Mouse (Mus musculus) megakaryocyte-erythroid progenitor cell, adult 5-6 weeks (primary cell): ENCODE data around the gene Cacng5. TPM values are rescaled to one million over a fixed set of nuclear protein-coding genes. Genes with fewer than 3 reads are reported as not detected.

Experiments
- ATAC-seq: replicated peaks from 2 replicates; pipeline ENCODE4 v1.8.0; 2016; ENCODE audit warnings: mild to moderate bottlenecking, inconsistent platforms; ENCODE audit not compliant: severe bottlenecking, poor library complexity, low FRiP score, low TSS enrichment
- total RNA-seq, 2 experiments: library from RNA; stranded (forward) in 1 of 2; stranded (reverse) in 1 of 2; fragments of 200-1000, 215-1000 nt in 1 of 2; fragments of >200 nt in 1 of 2; fragmentation: Nextera tagmentation in 1 of 2; gene quantifications; 2 replicates each; pipeline ENCODE4 v1.2.3; 2014 to 2017

The Cacng5 gene
- total RNA-seq (2014; fragmentation: Nextera tagmentation) (not detected in 2 replicates), total RNA-seq (2017) (not detected in 2 replicates)

- no peak for ATAC-seq
These were observed at the start of gene Cacng5 for GRCm38 (mm10) chr11:107914634-107915226. Cacng5 (minus strand) TSS chr11:107915055.

GRCm38 (mm10) chr11:107957566-107958350 lies 42.9 kb upstream of the Cacng5 start:
- ATAC-seq = no peak

GRCm38 (mm10) chr11:107955191-107956062 lies 40.6 kb upstream of the Cacng5 start:
- no peak for ATAC-seq

GRCm38 (mm10) chr11:107951431-107951830 lies 36.6 kb upstream of the Cacng5 start:
- no peak for ATAC-seq

GRCm38 (mm10) chr11:107950658-107951057 lies 35.8 kb upstream of the Cacng5 start:
- no peak for ATAC-seq

GRCm38 (mm10) chr11:107950211-107950610 lies 35.4 kb upstream of the Cacng5 start:
- ATAC-seq = no peak

- ATAC-seq = peak; percentile 59; the same call in 1 of the 2 replicates
These were observed 33.1 kb upstream of the Cacng5 start for GRCm38 (mm10) chr11:107947951-107948350.

- no peak for ATAC-seq
These were observed 32.0 kb upstream of the Cacng5 start for GRCm38 (mm10) chr11:107946823-107947222.

GRCm38 (mm10) chr11:107936929-107937328 lies 22.1 kb upstream of the Cacng5 start:
- no peak for ATAC-seq

- no peak for ATAC-seq
These were observed 16.9 kb upstream of the Cacng5 start for GRCm38 (mm10) chr11:107931721-107932120.

- ATAC-seq = no peak
These were observed 16.4 kb upstream of the Cacng5 start for GRCm38 (mm10) chr11:107931288-107931687.

- ATAC-seq = no peak
These were observed 14.9 kb upstream of the Cacng5 start for GRCm38 (mm10) chr11:107929712-107930111.

- 0 out of 2 replicates have a peak, but pooled peaks have one; percentile 57 for ATAC-seq
These were observed 5.1 kb upstream of the Cacng5 start for GRCm38 (mm10) chr11:107919852-107920508.

GRCm38 (mm10) chr11:107917721-107918235 lies 2.9 kb upstream of the Cacng5 start:
- no peak for ATAC-seq

- ATAC-seq = no peak
These were observed 1.5 kb downstream of the Cacng5 start for GRCm38 (mm10) chr11:107913317-107913716.

- ATAC-seq = no peak
These were observed 9.5 kb downstream of the Cacng5 start for GRCm38 (mm10) chr11:107905364-107905763.

- no peak for ATAC-seq
These were observed 10.8 kb downstream of the Cacng5 start for GRCm38 (mm10) chr11:107903966-107904605.

- no peak for ATAC-seq
These were observed 14.4 kb downstream of the Cacng5 start for GRCm38 (mm10) chr11:107900470-107900869.

- ATAC-seq = no peak
These were observed 16.2 kb downstream of the Cacng5 start for GRCm38 (mm10) chr11:107898698-107899097.
